Mouse (Mus musculus) megakaryocyte, embryonic 14.5 days (primary cell): ENCODE results near the gene Usp12. TPM values are rescaled to one million over a fixed set of nuclear protein-coding genes. Genes with fewer than 3 reads are reported as not detected.

Experiments used
- H3K27me3 ChIP-seq: replicated peaks from 2 replicates; pipeline ENCODE3; 2012; ENCODE audit warnings: inconsistent platforms
- H3K36me3 ChIP-seq: replicated peaks from 2 replicates; pipeline ENCODE3; 2012; ENCODE audit warnings: low read length, inconsistent platforms, mixed read lengths
- H3K4me1 ChIP-seq: 2 replicates; pipeline ENCODE4 v1.6.1; 2012; ENCODE audit warnings: inconsistent platforms
- H3K4me3 ChIP-seq: replicated peaks from 2 replicates; pipeline ENCODE3; 2012; ENCODE audit warnings: moderate library complexity, mild to moderate bottlenecking, inconsistent platforms
- H3K9me3 ChIP-seq: 2 replicates; pipeline ENCODE4 v1.6.1; 2012; ENCODE audit warnings: inconsistent platforms
- FLI1 ChIP-seq: IDR thresholded peaks from 2 replicates; pipeline ENCODE4 v1.6.1; 2012; ENCODE audit warnings: low read length, inconsistent platforms, mixed read lengths
- GATA1 ChIP-seq: IDR thresholded peaks from 3 replicates; pipeline ENCODE4 v1.6.1; 2012; ENCODE audit warnings: mixed read lengths, low read length, inconsistent platforms, borderline replicate concordance
- polyA plus RNA-seq: library from polyadenylated mRNA; stranded (reverse); fragments of >175 nt; gene quantifications from 2 replicates; pipeline ENCODE4 v1.2.3, GENCODE M21; 2012; ENCODE audit warnings: low replicate concordance; ENCODE audit not compliant: insufficient read depth

Usp12 gene
- 0.63 and 3.6 TPM in 2 replicates for polyA plus RNA-seq

GRCm38 (mm10) chr5:146794853-146795252 lies at the start of gene Usp12:
Gene Usp12 (minus strand): TSS chr5:146795006.
- H3K9me3 ChIP-seq: no peaks in the 10 kb centered on the region
- H3K4me1 ChIP-seq: peaks cover 67% of the 10 kb centered on the region

GRCm38 (mm10) chr5:146844301-146844941 lies 49.6 kb upstream of the Usp12 start:
- TF ChIP-seq FLI1: no peak
- no peak for TF ChIP-seq GATA1
- peaks cover 15% of the 10 kb centered on the region for H3K36me3 ChIP-seq
- peaks cover 2% of the 10 kb centered on the region for H3K27me3 ChIP-seq
- no peaks in the 10 kb centered on the region for H3K9me3 ChIP-seq
- peak overlapping the region; percentile 92 for H3K4me3 ChIP-seq
- peaks cover 35% of the 10 kb centered on the region for H3K4me1 ChIP-seq

More at GRCm38 (mm10) chr5:146794853-146795252, at the start of gene Usp12:
- no peaks in the 10 kb centered on the region for H3K36me3 ChIP-seq
- H3K4me3 ChIP-seq: peak within 1 kb of the TSS; percentile 94
- TF ChIP-seq GATA1: no peak
- TF ChIP-seq FLI1: no peak
- H3K27me3 ChIP-seq: no peaks in the 10 kb centered on the region

DNA sequence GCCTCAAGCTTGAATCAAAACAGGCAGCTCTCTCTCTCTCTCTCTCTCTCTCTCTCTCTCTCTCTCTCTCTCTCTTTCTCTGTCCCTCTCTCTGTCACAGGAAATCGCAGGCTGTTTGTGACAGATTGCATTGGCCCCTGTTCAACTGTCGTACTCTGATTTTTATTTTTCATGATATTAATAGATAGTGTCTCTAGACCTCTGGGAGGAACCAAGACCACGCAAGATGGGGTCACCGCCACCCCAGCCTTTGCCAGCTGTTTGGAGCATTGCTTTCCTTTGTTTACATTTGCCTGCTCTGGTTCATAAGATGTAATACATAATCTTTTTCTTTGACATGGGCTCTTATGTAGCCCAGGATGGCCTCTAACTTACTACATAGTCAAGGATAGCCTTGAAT lies 47.2 kb upstream of the Usp12 start:
- peaks cover 32% of the 10 kb centered on the region for H3K4me1 ChIP-seq
- no peak for TF ChIP-seq GATA1
- no peak for TF ChIP-seq FLI1
- H3K27me3 ChIP-seq: peaks cover 2% of the 10 kb centered on the region
- no peak overlapping the region for H3K4me3 ChIP-seq
- H3K9me3 ChIP-seq: no peaks in the 10 kb centered on the region
- H3K36me3 ChIP-seq: peaks cover 31% of the 10 kb centered on the region

GRCm38 (mm10) chr5:146841301-146841700 lies 46.5 kb upstream of the Usp12 start:
- Histone ChIP-seq H3K9me3 (no peaks in the 10 kb centered on the region), H3K27me3 (peaks cover 2% of the 10 kb centered on the region), H3K4me3 (no peak overlapping the region), H3K36me3 (peaks cover 35% of the 10 kb centered on the region), H3K4me1 (peaks cover 28% of the 10 kb centered on the region)
- TF ChIP-seq GATA1 (no peak), FLI1 (no peak)

DNA sequence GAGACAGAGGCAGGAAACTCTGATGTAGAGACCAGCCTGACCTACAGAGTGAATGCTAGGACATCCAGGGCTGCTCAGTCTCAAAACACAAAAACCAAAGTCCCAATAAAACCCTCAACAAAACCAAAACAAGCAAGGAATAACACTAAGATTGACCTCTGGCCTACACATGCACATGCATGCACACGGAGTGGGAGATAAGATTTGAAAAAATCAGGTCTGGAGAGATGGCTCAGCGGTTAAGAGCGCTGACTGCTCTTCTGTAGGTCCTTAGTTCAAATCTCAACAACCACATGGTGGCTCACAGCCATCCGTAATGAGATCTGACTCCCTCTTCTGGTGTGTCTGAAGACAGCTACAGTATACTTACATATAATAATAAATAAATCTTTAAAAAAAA lies 45.6 kb upstream of the Usp12 start:
- no peaks in the 10 kb centered on the region for H3K27me3 ChIP-seq
- TF ChIP-seq FLI1: no peak
- TF ChIP-seq GATA1: no peak
- peaks cover 25% of the 10 kb centered on the region for H3K4me1 ChIP-seq
- no peaks in the 10 kb centered on the region for H3K9me3 ChIP-seq
- H3K4me3 ChIP-seq: no peak overlapping the region
- H3K36me3 ChIP-seq: peaks cover 43% of the 10 kb centered on the region

- Histone ChIP-seq H3K4me1 (peaks cover 25% of the 10 kb centered on the region), H3K27me3 (no peaks in the 10 kb centered on the region), H3K36me3 (peaks cover 50% of the 10 kb centered on the region), H3K9me3 (no peaks in the 10 kb centered on the region), H3K4me3 (no peak overlapping the region)
- no peak for TF ChIP-seq FLI1
- TF ChIP-seq GATA1: no peak
These were observed 45.0 kb upstream of the Usp12 start for GRCm38 (mm10) chr5:146839760-146840159.

- peaks cover 56% of the 10 kb centered on the region for H3K36me3 ChIP-seq
- no peaks in the 10 kb centered on the region for H3K9me3 ChIP-seq
- no peaks in the 10 kb centered on the region for H3K27me3 ChIP-seq
- TF ChIP-seq GATA1: no peak
- no peak overlapping the region for H3K4me3 ChIP-seq
- H3K4me1 ChIP-seq: peaks cover 25% of the 10 kb centered on the region
These were observed 44.2 kb upstream of the Usp12 start for GRCm38 (mm10) chr5:146838836-146839648.

- H3K4me3 ChIP-seq: no peak overlapping the region
- H3K9me3 ChIP-seq: no peaks in the 10 kb centered on the region
- H3K4me1 ChIP-seq: peaks cover 30% of the 10 kb centered on the region
- peaks cover 57% of the 10 kb centered on the region for H3K36me3 ChIP-seq
- TF ChIP-seq FLI1: no peak
- TF ChIP-seq GATA1: no peak
- no peaks in the 10 kb centered on the region for H3K27me3 ChIP-seq
These were observed 43.3 kb upstream of the Usp12 start for GRCm38 (mm10) chr5:146837967-146838720.

- Histone ChIP-seq H3K27me3 (no peaks in the 10 kb centered on the region), H3K9me3 (no peaks in the 10 kb centered on the region), H3K4me3 (peak overlapping the region; percentile 14), H3K36me3 (peaks cover 57% of the 10 kb centered on the region), H3K4me1 (peaks cover 42% of the 10 kb centered on the region)
- TF ChIP-seq FLI1 (no peak), GATA1 (no peak)
These were observed 40.2 kb upstream of the Usp12 start for GRCm38 (mm10) chr5:146834959-146835358.
